Mouse (Mus musculus): Measurements from ENCODE around the gene Gja5.

DNA sequence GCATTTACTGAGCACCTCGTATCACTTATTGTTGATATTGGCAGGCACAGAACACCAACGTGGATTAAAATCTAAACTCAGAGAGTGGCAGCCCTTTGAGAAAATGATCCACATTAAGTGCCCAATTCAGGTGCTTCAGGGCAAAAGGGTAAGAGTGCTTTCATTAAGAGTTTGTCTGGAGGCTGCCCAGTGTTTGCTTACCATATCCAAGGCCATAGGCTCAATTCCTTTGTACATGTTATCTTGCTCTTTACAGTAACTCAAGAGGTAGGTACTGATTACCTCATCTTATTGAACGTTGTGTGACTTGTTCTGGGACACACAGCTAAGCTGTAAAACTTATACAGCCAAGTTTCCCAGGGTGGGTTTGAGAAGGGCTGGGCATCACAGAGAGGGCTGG, 77.3 kb downstream of the Gja5 start:
- TF ChIP-seq POLR2A (IDR thresholded peaks at IDR 0.05; ENCODE audit: borderline replicate concordance, control insufficient read depth, low read depth, low read length), result no peak
- no peak for TF ChIP-seq CTCF (IDR thresholded peaks at IDR 0.05; ENCODE audit: control insufficient read depth, insufficient read depth, low read length)

Measured in bone marrow, adult 2 months (tissue).